Mouse (Mus musculus): ENCODE measurements around the gene BC030867.

Gene BC030867

DNA sequence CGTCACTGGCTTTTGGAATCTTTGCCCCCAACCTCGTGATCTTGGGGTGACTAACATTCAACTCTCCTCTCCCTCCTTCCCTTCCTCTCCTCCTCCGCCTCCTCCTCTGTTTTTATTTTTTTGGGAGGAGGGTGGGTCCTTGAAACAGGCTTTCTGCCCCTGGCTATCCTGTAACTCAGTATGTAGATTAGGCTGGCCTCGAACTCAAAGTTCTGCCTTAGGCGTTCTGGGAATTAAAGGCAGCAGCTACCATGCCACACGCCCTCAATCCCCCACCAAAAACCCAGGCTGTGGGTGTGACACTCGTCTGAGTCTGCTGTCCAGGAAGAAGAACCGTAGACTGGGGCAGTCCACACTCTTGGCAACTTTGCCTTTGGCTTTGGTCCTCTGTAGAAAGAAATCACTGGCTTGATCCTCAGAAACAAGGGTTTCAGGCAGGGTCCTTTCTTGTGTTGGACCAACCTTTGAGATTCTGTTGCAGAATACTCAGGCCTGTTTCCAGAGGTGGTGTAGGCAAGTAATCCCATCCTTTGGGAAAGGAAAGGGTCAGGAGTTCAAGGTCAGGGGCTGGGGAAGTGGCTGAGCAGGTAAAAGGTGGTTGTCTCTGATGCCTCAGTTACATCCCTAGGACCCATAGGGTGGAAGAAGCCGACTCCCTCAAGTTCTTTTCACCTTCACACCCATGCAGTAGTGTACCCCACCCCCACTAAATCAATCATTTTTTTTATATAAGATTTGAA is 839 bp downstream of the BC030867 start:
- peak overlapping the region; percentile 98 for H3K4me3 ChIP-seq (replicated peaks; ENCODE audit: low read length)
- TF ChIP-seq POU5F1 (IDR thresholded peaks at IDR 0.05; ENCODE audit: borderline replicate concordance, low read length) (no peak), NANOG (IDR thresholded peaks at IDR 0.05; ENCODE audit: borderline replicate concordance, low read length) (no peak), CTCF (conservative IDR thresholded peaks at IDR 0.05; ENCODE audit: low read length) (no peak)
- peaks cover 42% of the 10 kb centered on the region for H3K36me3 ChIP-seq (ENCODE audit: insufficient read depth, low read length)
- H3K4me1 ChIP-seq (replicated peaks; ENCODE audit: low read depth, low read length): peaks cover 74% of the 10 kb centered on the region
- peaks cover 15% of the 10 kb centered on the region for H3K27me3 ChIP-seq (ENCODE audit: insufficient read depth, low read length)
- H3K9me3 ChIP-seq (ENCODE audit: low read length): no peaks in the 10 kb centered on the region

- Histone ChIP-seq H3K4me1 (replicated peaks; ENCODE audit: low read depth, low read length) (peaks cover 92% of the 10 kb centered on the region), H3K36me3 (ENCODE audit: insufficient read depth, low read length) (peaks cover 96% of the 10 kb centered on the region), H3K4me3 (replicated peaks; ENCODE audit: low read length) (0 out of 2 replicates have a peak overlapping the region, but pooled peaks have one; percentile 21), H3K9me3 (ENCODE audit: low read length) (no peaks in the 10 kb centered on the region; the same call in 1 of the 2 replicates), H3K27me3 (ENCODE audit: insufficient read depth, low read length) (no peaks in the 10 kb centered on the region)
- TF ChIP-seq CTCF (conservative IDR thresholded peaks at IDR 0.05; ENCODE audit: low read length) (peak; percentile 58), NANOG (IDR thresholded peaks at IDR 0.05; ENCODE audit: borderline replicate concordance, low read length) (no peak), POU5F1 (IDR thresholded peaks at IDR 0.05; ENCODE audit: borderline replicate concordance, low read length) (no peak)
Measured at GRCm38 (mm10) chr11:102257514-102257913, 8.8 kb downstream of the BC030867 start.

- Histone ChIP-seq H3K4me3 (replicated peaks; ENCODE audit: low read length) (no peak overlapping the region), H3K27me3 (ENCODE audit: insufficient read depth, low read length) (no peaks in the 10 kb centered on the region), H3K9me3 (ENCODE audit: low read length) (no peaks in the 10 kb centered on the region; the same call in 1 of the 2 replicates), H3K4me1 (replicated peaks; ENCODE audit: low read depth, low read length) (peaks cover 93% of the 10 kb centered on the region), H3K36me3 (ENCODE audit: insufficient read depth, low read length) (peaks cover 96% of the 10 kb centered on the region)
- TF ChIP-seq CTCF (conservative IDR thresholded peaks at IDR 0.05; ENCODE audit: low read length) (no peak), POU5F1 (IDR thresholded peaks at IDR 0.05; ENCODE audit: borderline replicate concordance, low read length) (no peak), NANOG (IDR thresholded peaks at IDR 0.05; ENCODE audit: borderline replicate concordance, low read length) (no peak)
Measured at GRCm38 (mm10) chr11:102258095-102258494, 9.4 kb downstream of the BC030867 start.

GRCm38 (mm10) chr11:102258521-102258920 is 9.8 kb downstream of the BC030867 start:
- Histone ChIP-seq H3K4me1 (replicated peaks; ENCODE audit: low read depth, low read length) (peaks cover 93% of the 10 kb centered on the region), H3K27me3 (ENCODE audit: insufficient read depth, low read length) (no peaks in the 10 kb centered on the region), H3K4me3 (replicated peaks; ENCODE audit: low read length) (no peak overlapping the region), H3K36me3 (ENCODE audit: insufficient read depth, low read length) (peaks cover 96% of the 10 kb centered on the region), H3K9me3 (ENCODE audit: low read length) (no peaks in the 10 kb centered on the region; the same call in 1 of the 2 replicates)
- TF ChIP-seq CTCF (conservative IDR thresholded peaks at IDR 0.05; ENCODE audit: low read length) (peak; percentile 62), NANOG (IDR thresholded peaks at IDR 0.05; ENCODE audit: borderline replicate concordance, low read length) (no peak)

GRCm38 (mm10) chr11:102263211-102263610 is 14.5 kb downstream of the BC030867 start:
- no peak for TF ChIP-seq CTCF (conservative IDR thresholded peaks at IDR 0.05; ENCODE audit: low read length)
- TF ChIP-seq NANOG (IDR thresholded peaks at IDR 0.05; ENCODE audit: borderline replicate concordance, low read length): no peak
- no peak for TF ChIP-seq POU5F1 (IDR thresholded peaks at IDR 0.05; ENCODE audit: borderline replicate concordance, low read length)
- Histone ChIP-seq H3K9me3 (ENCODE audit: low read length) (no peaks in the 10 kb centered on the region), H3K36me3 (ENCODE audit: insufficient read depth, low read length) (peaks cover 68% of the 10 kb centered on the region), H3K4me1 (replicated peaks; ENCODE audit: low read depth, low read length) (peaks cover 92% of the 10 kb centered on the region), H3K27me3 (ENCODE audit: insufficient read depth, low read length) (no peaks in the 10 kb centered on the region), H3K4me3 (replicated peaks; ENCODE audit: low read length) (no peak overlapping the region)

GRCm38 (mm10) chr11:102265816-102266215 is 17.1 kb downstream of the BC030867 start:
- Histone ChIP-seq H3K27me3 (ENCODE audit: insufficient read depth, low read length) (no peaks in the 10 kb centered on the region), H3K36me3 (ENCODE audit: insufficient read depth, low read length) (peaks cover 45% of the 10 kb centered on the region), H3K9me3 (ENCODE audit: low read length) (no peaks in the 10 kb centered on the region), H3K4me1 (replicated peaks; ENCODE audit: low read depth, low read length) (peaks cover 85% of the 10 kb centered on the region), H3K4me3 (replicated peaks; ENCODE audit: low read length) (peak overlapping the region; percentile 45)
- TF ChIP-seq CTCF (conservative IDR thresholded peaks at IDR 0.05; ENCODE audit: low read length) (no peak), NANOG (IDR thresholded peaks at IDR 0.05; ENCODE audit: borderline replicate concordance, low read length) (no peak), POU5F1 (IDR thresholded peaks at IDR 0.05; ENCODE audit: borderline replicate concordance, low read length) (no peak)

- no peaks in the 10 kb centered on the region for H3K9me3 ChIP-seq (ENCODE audit: low read length)
- peaks cover 36% of the 10 kb centered on the region for H3K36me3 ChIP-seq (ENCODE audit: insufficient read depth, low read length)
- H3K4me1 ChIP-seq (replicated peaks; ENCODE audit: low read depth, low read length): peaks cover 78% of the 10 kb centered on the region
- no peak for TF ChIP-seq NANOG (IDR thresholded peaks at IDR 0.05; ENCODE audit: borderline replicate concordance, low read length)
- no peak for TF ChIP-seq POU5F1 (IDR thresholded peaks at IDR 0.05; ENCODE audit: borderline replicate concordance, low read length)
- no peak for TF ChIP-seq CTCF (conservative IDR thresholded peaks at IDR 0.05; ENCODE audit: low read length)
- peak overlapping the region; percentile 43; the same call in 1 of the 2 replicates for H3K4me3 ChIP-seq (replicated peaks; ENCODE audit: low read length)
- H3K27me3 ChIP-seq (ENCODE audit: insufficient read depth, low read length): no peaks in the 10 kb centered on the region
Measured at GRCm38 (mm10) chr11:102266631-102267355, 18.1 kb downstream of the BC030867 start.

- no peak overlapping the region for H3K4me3 ChIP-seq (replicated peaks; ENCODE audit: low read length)
- H3K27me3 ChIP-seq (ENCODE audit: insufficient read depth, low read length): peaks cover 5% of the 10 kb centered on the region; the same call in 1 of the 2 replicates
- H3K4me1 ChIP-seq (replicated peaks; ENCODE audit: low read depth, low read length): peaks cover 78% of the 10 kb centered on the region
- H3K36me3 ChIP-seq (ENCODE audit: insufficient read depth, low read length): peaks cover 29% of the 10 kb centered on the region
- H3K9me3 ChIP-seq (ENCODE audit: low read length): no peaks in the 10 kb centered on the region
- no peak for TF ChIP-seq POU5F1 (IDR thresholded peaks at IDR 0.05; ENCODE audit: borderline replicate concordance, low read length)
- TF ChIP-seq CTCF (conservative IDR thresholded peaks at IDR 0.05; ENCODE audit: low read length): peak; percentile 55
- TF ChIP-seq NANOG (IDR thresholded peaks at IDR 0.05; ENCODE audit: borderline replicate concordance, low read length): no peak
Measured at GRCm38 (mm10) chr11:102267480-102267879, 18.8 kb downstream of the BC030867 start.
